Mouse (Mus musculus) myocyte (in vitro differentiated cells): ENCODE measurements at regions not wholly inside any gene's neighbourhood (a gene's known extent, or its start where the extent isn't known, plus 50 kb on each side); places are given as distances from the start of the nearest gene placed in this dataset.

Experiments
- H3K27me3 ChIP-seq: one replicate; pipeline ENCODE4 v1.6.1; 2011; ENCODE audit not compliant: control insufficient read depth, insufficient read depth, insufficient read length
- H3K36me3 ChIP-seq: one replicate; pipeline ENCODE4 v1.6.1; 2011; ENCODE audit not compliant: control insufficient read depth, insufficient read depth
- H3K4me2 ChIP-seq: one replicate; pipeline ENCODE4 v1.6.1; 2011; ENCODE audit warnings: low read depth, control low read depth
- H3K4me3 ChIP-seq: one replicate; pipeline ENCODE4 v1.5.1; 2011; ENCODE audit warnings: mild to moderate bottlenecking, control low read depth, moderate library complexity
- H3K79me2 ChIP-seq: one replicate; pipeline ENCODE4 v1.6.1; 2011; ENCODE audit not compliant: control insufficient read depth, insufficient read depth
- H3ac ChIP-seq: one replicate; pipeline ENCODE4 v1.6.1; 2011; ENCODE audit not compliant: control insufficient read depth, insufficient read length
- CEBPB ChIP-seq: IDR thresholded peaks from 2 replicates; pipeline ENCODE4 v1.6.1; 2011; ENCODE audit warnings: mild to moderate bottlenecking, moderate library complexity; ENCODE audit not compliant: poor library complexity, insufficient read depth, severe bottlenecking
- E2F4 ChIP-seq: IDR thresholded peaks from one replicate; pipeline ENCODE4 v1.6.1; 2011; ENCODE audit warnings: mild to moderate bottlenecking, control low read depth, moderate library complexity; ENCODE audit not compliant: insufficient read depth
- MAX ChIP-seq: IDR thresholded peaks from one replicate; pipeline ENCODE4 v1.6.1; 2011; ENCODE audit warnings: low read depth, mild to moderate bottlenecking, control low read depth
- MYOD1 ChIP-seq, 3 experiments: IDR thresholded peaks; one replicate each; pipeline ENCODE4 v1.6.1; 2011; ENCODE audit warnings: control low read depth in 2 of 3, low read depth in 2 of 3, mild to moderate bottlenecking in 2 of 3, moderate library complexity in 1 of 3; ENCODE audit not compliant: insufficient read length in 2 of 3, control insufficient read depth in 1 of 3
- MYOG ChIP-seq, 3 experiments: IDR thresholded peaks; one replicate each; pipeline ENCODE4 v1.6.1; 2011; ENCODE audit warnings: control low read depth in 2 of 3, low read depth in 2 of 3, mild to moderate bottlenecking in 2 of 3; ENCODE audit not compliant: insufficient read length in 2 of 3, control insufficient read depth in 1 of 3, insufficient read depth in 1 of 3
- POLR2A ChIP-seq: IDR thresholded peaks from one replicate; pipeline ENCODE4 v1.6.1; 2011; ENCODE audit warnings: low read depth, mild to moderate bottlenecking, control low read depth, moderate library complexity; ENCODE audit not compliant: insufficient read length
- POLR2AphosphoS2 ChIP-seq: IDR thresholded peaks from one replicate; pipeline ENCODE4 v1.6.1; 2011; ENCODE audit warnings: low read depth, control low read depth; ENCODE audit not compliant: insufficient read length
- REST ChIP-seq: IDR thresholded peaks from one replicate; pipeline ENCODE4 v1.6.1; 2011; ENCODE audit warnings: mild to moderate bottlenecking, control low read depth, moderate library complexity; ENCODE audit not compliant: insufficient read depth, insufficient read length
- SRF ChIP-seq: IDR thresholded peaks from one replicate; pipeline ENCODE4 v1.6.1; 2011; ENCODE audit warnings: low read depth; ENCODE audit not compliant: control insufficient read depth, insufficient read length
- TCF12 ChIP-seq: IDR thresholded peaks from one replicate; pipeline ENCODE4 v1.6.1; 2011; ENCODE audit warnings: mild to moderate bottlenecking, control low read depth; ENCODE audit not compliant: poor library complexity, insufficient read depth, severe bottlenecking
- TCF3 ChIP-seq: IDR thresholded peaks from one replicate; pipeline ENCODE4 v1.6.1; 2011; ENCODE audit warnings: low read depth, control low read depth; ENCODE audit not compliant: insufficient read length
- USF1 ChIP-seq: IDR thresholded peaks from one replicate; pipeline ENCODE4 v1.6.1; 2011; ENCODE audit warnings: low read depth, mild to moderate bottlenecking, control low read depth, moderate library complexity

DNA sequence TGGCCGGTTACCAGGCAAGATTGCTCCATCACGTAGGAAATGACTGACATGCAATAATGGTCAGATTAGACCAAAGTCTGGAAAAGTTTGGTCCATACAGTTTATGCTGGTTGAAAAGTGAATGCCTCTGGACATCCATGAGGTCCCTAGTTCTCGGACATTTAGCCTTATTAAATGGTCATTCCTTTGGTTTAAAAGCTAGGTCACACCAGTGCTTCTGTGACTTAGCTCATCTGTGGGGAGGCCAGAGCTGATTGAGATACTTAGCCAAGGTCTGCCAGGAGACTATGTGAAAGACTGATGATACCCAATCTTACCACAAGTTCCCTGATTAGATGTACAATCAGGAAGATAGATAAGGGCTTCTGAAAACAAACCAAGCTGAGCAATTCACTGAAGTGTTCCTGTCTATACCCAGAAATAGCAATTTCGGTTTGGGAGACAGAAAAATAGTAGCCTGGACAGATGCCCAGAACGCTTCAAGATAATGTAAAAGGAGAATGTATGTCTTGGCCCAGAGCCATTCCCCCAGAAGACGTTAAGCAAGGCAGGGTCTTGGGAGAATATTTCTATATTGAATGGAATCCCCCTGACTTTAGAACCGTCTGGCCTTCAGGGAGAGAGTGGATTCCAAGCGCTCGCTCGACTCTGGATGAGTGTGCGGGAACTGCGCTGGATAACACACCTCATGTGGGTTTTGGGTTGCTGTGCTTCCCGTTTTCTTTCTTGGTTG lies 161.5 kb downstream of the Dact1 start:
- no peaks in the 10 kb centered on the region for H3K27me3 ChIP-seq
- no peaks in the 10 kb centered on the region for H3K36me3 ChIP-seq
- no peak overlapping the region for H3K4me3 ChIP-seq
- H3K4me2 ChIP-seq, result no peak overlapping the region
- H3ac ChIP-seq, result no peak overlapping the region
- TF ChIP-seq SRF (no peak), TCF3 (no peak), TCF12 (no peak)
- no peaks in the 10 kb centered on the region for H3K79me2 ChIP-seq

DNA sequence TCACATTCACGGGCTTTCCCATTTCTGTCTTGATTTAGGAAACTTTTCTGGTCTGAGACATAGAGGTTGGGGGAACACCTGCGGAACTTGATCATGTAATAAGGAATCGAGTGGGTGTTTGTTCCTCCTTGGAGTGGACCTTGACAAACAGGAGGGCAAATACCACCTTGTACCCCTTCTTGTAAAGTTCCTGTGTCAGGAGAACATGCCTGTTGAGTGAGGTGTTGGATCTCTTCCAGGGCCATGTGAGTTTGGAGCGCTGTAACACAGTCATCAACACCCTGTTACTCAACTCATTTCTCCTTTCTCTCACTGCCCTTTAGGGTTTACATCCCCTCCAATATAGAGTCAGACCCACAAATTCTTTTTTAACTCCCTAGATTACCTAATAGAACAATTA lies 162.0 kb downstream of the Dact1 start:
- TF ChIP-seq CEBPB (no peak), SRF (no peak)
- no peak overlapping the region for H3K4me3 ChIP-seq

DNA sequence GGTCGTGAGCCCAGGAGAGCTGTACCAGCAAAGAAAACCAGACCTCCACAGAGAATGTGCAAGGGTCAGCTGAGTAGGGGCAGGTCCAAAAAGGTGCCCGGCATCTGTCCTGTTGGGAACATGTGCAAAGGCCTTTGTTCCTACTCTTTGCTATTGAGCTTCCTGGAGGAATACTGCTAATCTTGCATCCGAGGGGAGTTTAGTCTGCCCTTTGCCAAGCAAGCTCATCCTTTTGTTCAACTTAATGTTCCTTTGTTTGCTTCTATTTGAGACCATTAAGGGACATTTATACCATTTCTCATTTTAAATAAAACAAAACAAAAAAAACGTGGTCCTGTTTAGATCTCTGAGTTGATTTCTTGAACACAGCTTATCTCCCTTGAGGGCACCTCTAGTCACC lies 166.6 kb downstream of the Dact1 start:
- Histone ChIP-seq H3K36me3 (no peaks in the 10 kb centered on the region), H3K4me3 (no peak overlapping the region), H3K27me3 (no peaks in the 10 kb centered on the region)

More for the DNA sequence above, 162.0 kb downstream of the Dact1 start:
- H3K36me3 ChIP-seq, result no peaks in the 10 kb centered on the region
- no peak overlapping the region for H3K4me2 ChIP-seq
- no peak overlapping the region for H3ac ChIP-seq
- no peaks in the 10 kb centered on the region for H3K79me2 ChIP-seq
- H3K27me3 ChIP-seq, result no peaks in the 10 kb centered on the region

DNA sequence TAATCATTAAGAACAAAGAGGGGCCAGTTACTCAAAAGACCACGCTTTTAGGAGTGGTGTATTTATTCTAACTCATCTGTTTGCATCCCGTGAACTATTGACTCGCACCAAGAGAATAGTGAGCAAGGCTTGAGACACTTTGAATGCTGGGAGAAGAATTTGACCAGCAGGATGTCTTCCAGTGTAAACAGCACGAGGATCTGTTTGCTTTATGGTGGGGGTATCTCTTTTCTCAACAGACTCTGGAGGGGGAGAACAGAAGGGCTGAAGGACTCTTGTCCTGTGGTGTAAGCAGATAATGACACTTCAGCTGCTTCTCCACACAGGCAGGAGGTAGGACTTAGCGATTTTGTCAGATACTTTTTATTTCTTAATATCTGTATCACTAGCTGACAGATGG lies 168.0 kb downstream of the Dact1 start:
- no peaks in the 10 kb centered on the region for H3K36me3 ChIP-seq
- TF ChIP-seq TCF3 (no peak), USF1 (no peak), MAX (no peak), MYOG (IDR thresholded peaks at IDR 0.05; ENCODE audit: control insufficient read depth in 1 of 3, insufficient read depth in 1 of 3, insufficient read length in 2 of 3, low read depth in 2 of 3) (no peak), CEBPB (no peak), TCF12 (no peak), POLR2A (no peak), MYOD1 (IDR thresholded peaks at IDR 0.05; ENCODE audit: control insufficient read depth in 1 of 3, insufficient read length in 2 of 3, low read depth in 2 of 3) (no peak), E2F4 (no peak), POLR2AphosphoS2 (no peak), SRF (no peak), REST (no peak)
- no peak overlapping the region for H3K4me2 ChIP-seq
- H3K4me3 ChIP-seq, result no peak overlapping the region
- H3K27me3 ChIP-seq, result no peaks in the 10 kb centered on the region
- H3K79me2 ChIP-seq, result no peaks in the 10 kb centered on the region
- no peak overlapping the region for H3ac ChIP-seq

More for the DNA sequence above, 166.6 kb downstream of the Dact1 start:
- Histone ChIP-seq H3ac (no peak overlapping the region), H3K79me2 (no peaks in the 10 kb centered on the region), H3K4me2 (no peak overlapping the region)
- no peak for TF ChIP-seq MYOG (IDR thresholded peaks at IDR 0.05; ENCODE audit: control insufficient read depth in 1 of 3, insufficient read depth in 1 of 3, insufficient read length in 2 of 3, low read depth in 2 of 3)
- TF ChIP-seq TCF12, result no peak
- TF ChIP-seq MAX, result no peak
- TF ChIP-seq TCF3, result no peak
- no peak for TF ChIP-seq MYOD1 (IDR thresholded peaks at IDR 0.05; ENCODE audit: control insufficient read depth in 1 of 3, insufficient read length in 2 of 3, low read depth in 2 of 3)
- TF ChIP-seq CEBPB, result no peak
- TF ChIP-seq POLR2A, result no peak
- TF ChIP-seq SRF, result no peak
- TF ChIP-seq REST, result no peak
- no peak for TF ChIP-seq POLR2AphosphoS2
- TF ChIP-seq USF1, result no peak
- no peak for TF ChIP-seq E2F4

DNA sequence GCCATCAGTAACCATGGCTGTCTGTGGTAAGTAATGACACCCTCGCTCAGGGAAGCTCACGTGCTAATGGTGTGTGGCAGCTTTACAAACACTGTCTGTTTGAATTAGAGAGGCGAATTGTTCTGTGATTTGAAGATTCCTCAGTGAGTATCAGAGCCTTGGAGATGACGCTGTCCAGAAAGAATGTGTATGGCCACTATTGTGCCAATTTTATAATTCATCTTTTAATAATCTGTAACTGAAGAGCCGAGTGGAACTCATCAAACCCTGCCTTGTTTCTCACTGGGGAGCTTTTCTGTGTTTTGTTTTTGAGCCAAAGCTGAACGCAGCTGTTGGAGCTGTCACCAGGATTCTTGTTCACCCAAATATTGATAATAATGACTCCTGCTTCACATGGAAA lies 171.7 kb downstream of the Dact1 start:
- TF ChIP-seq TCF3, result no peak
- TF ChIP-seq MYOD1 (IDR thresholded peaks at IDR 0.05; ENCODE audit: control insufficient read depth in 1 of 3, insufficient read length in 2 of 3, low read depth in 2 of 3), result peak in 1 of 3 experiments; percentile 36
- no peaks in the 10 kb centered on the region for H3K79me2 ChIP-seq

DNA sequence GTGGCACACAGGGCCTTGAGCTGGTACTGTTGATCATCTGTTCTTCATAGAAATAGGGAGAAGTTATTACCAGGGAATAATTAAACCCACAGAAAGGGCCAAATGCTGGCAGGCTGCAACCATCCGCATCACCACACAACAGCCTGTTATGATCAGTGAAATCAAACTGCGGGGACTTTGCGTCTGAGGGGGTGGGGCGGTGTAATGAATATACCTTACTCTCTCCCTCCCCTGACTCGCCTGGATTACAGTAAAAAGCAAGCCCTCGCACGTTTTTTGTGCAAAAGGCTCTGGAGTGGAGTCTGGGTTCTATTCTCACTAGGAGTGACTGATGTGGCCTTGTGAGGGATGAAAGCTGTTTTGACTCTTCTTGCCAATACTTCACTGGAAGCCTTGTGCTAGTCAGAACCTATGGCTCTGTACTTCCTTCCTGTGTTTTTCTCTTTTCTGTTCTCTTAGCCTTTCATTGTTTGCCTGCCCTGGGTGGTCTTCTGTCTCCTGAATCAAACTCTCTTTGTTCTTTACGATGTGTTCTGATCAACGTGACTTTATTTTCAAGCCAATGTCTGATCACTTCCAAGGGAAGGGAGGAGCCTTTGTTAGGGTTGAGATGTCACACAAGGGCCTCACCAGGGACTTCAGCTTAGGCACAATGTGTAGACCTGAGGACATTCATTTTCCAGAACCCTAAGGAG lies 172.4 kb downstream of the Dact1 start:
- H3K4me3 ChIP-seq, result no peak overlapping the region
- H3K27me3 ChIP-seq, result no peaks in the 10 kb centered on the region
- H3K79me2 ChIP-seq, result no peaks in the 10 kb centered on the region
- no peaks in the 10 kb centered on the region for H3K36me3 ChIP-seq
- peak overlapping the region; percentile 47 for H3K4me2 ChIP-seq
- H3ac ChIP-seq, result no peak overlapping the region
- TF ChIP-seq TCF12, result no peak
- no peak for TF ChIP-seq MYOG (IDR thresholded peaks at IDR 0.05; ENCODE audit: control insufficient read depth in 1 of 3, insufficient read depth in 1 of 3, insufficient read length in 2 of 3, low read depth in 2 of 3)
- no peak for TF ChIP-seq USF1
- no peak for TF ChIP-seq REST
- no peak for TF ChIP-seq TCF3
- no peak for TF ChIP-seq POLR2A
- no peak for TF ChIP-seq SRF
- TF ChIP-seq POLR2AphosphoS2, result no peak
- no peak for TF ChIP-seq MYOD1 (IDR thresholded peaks at IDR 0.05; ENCODE audit: control insufficient read depth in 1 of 3, insufficient read length in 2 of 3, low read depth in 2 of 3)
- no peak for TF ChIP-seq E2F4
- TF ChIP-seq CEBPB, result no peak
- no peak for TF ChIP-seq MAX

More for the DNA sequence above, 171.7 kb downstream of the Dact1 start:
- Histone ChIP-seq H3K4me3 (no peak overlapping the region), H3K27me3 (no peaks in the 10 kb centered on the region), H3K36me3 (no peaks in the 10 kb centered on the region), H3K4me2 (peak overlapping the region; percentile 47), H3ac (no peak overlapping the region)
